Mouse (Mus musculus): ENCODE measurements at regions not wholly inside any gene's neighbourhood (a gene's known extent, or its start where the extent isn't known, plus 50 kb on each side); places are given as distances from the start of the nearest gene placed in this dataset.

GRCm38 (mm10) chr4:55461927-55462326 is 70.3 kb downstream of the Klf4 start:
- Histone ChIP-seq H3K27me3 (ENCODE audit: control insufficient read depth, insufficient read depth, low read length) (no peaks in the 10 kb centered on the region), H3K27ac (replicated peaks; ENCODE audit: insufficient read depth, low read depth, low read length) (no peak overlapping the region)

GRCm38 (mm10) chr4:55453902-55454301 is 78.4 kb downstream of the Klf4 start:
- DNase-seq (ENCODE audit: extremely low read depth, low read depth, low spot score), result no peak
- H3K27me3 ChIP-seq (ENCODE audit: control insufficient read depth, insufficient read depth, low read length), result no peaks in the 10 kb centered on the region
- no peaks in the 10 kb centered on the region for H3K79me2 ChIP-seq (ENCODE audit: control insufficient read depth, insufficient read depth, low read length)
- WGBS, result 77% methylated on average over 5 of the region's 5 CpGs
- H3K27ac ChIP-seq (replicated peaks; ENCODE audit: insufficient read depth, low read depth, low read length), result no peak overlapping the region
- no peak overlapping the region for H3K9ac ChIP-seq (ENCODE audit: low read depth, low read length)
- H3K4me3 ChIP-seq (ENCODE audit: insufficient read depth, low read depth, low read length), result no peak overlapping the region
- H3K36me3 ChIP-seq (ENCODE audit: control insufficient read depth, insufficient read depth, low read length), result no peaks in the 10 kb centered on the region
- no peaks in the 10 kb centered on the region for H3K4me1 ChIP-seq (ENCODE audit: control insufficient read depth, insufficient read depth, low read length)
- TF ChIP-seq POLR2A (IDR thresholded peaks at IDR 0.05; ENCODE audit: extremely low read depth, insufficient read depth, low read length) (no peak), CTCF (IDR thresholded peaks at IDR 0.05; ENCODE audit: low read depth, low read length) (no peak)

More at GRCm38 (mm10) chr4:55461927-55462326, 70.3 kb downstream of the Klf4 start:
- WGBS, result 17% methylated on average over 5 of the region's 5 CpGs
- Histone ChIP-seq H3K4me1 (ENCODE audit: control insufficient read depth, insufficient read depth, low read length) (peaks cover 1% of the 10 kb centered on the region; the same call in 1 of the 2 replicates), H3K9ac (ENCODE audit: low read depth, low read length) (no peak overlapping the region), H3K36me3 (ENCODE audit: control insufficient read depth, insufficient read depth, low read length) (no peaks in the 10 kb centered on the region), H3K79me2 (ENCODE audit: control insufficient read depth, insufficient read depth, low read length) (no peaks in the 10 kb centered on the region), H3K4me3 (ENCODE audit: insufficient read depth, low read depth, low read length) (no peak overlapping the region)
- peak; percentile 88 for DNase-seq (ENCODE audit: extremely low read depth, low read depth, low spot score)
- no peak for TF ChIP-seq CTCF (IDR thresholded peaks at IDR 0.05; ENCODE audit: low read depth, low read length)
- TF ChIP-seq POLR2A (IDR thresholded peaks at IDR 0.05; ENCODE audit: extremely low read depth, insufficient read depth, low read length), result no peak

- 36% methylated on average over 6 of the region's 6 CpGs for WGBS
- no peak overlapping the region for H3K4me3 ChIP-seq (ENCODE audit: insufficient read depth, low read depth, low read length)
- no peaks in the 10 kb centered on the region for H3K4me1 ChIP-seq (ENCODE audit: control insufficient read depth, insufficient read depth, low read length)
- no peaks in the 10 kb centered on the region for H3K27me3 ChIP-seq (ENCODE audit: control insufficient read depth, insufficient read depth, low read length)
- H3K27ac ChIP-seq (replicated peaks; ENCODE audit: insufficient read depth, low read depth, low read length), result no peak overlapping the region
- no peak overlapping the region for H3K9ac ChIP-seq (ENCODE audit: low read depth, low read length)
- H3K79me2 ChIP-seq (ENCODE audit: control insufficient read depth, insufficient read depth, low read length), result no peaks in the 10 kb centered on the region
- DNase-seq (ENCODE audit: extremely low read depth, low read depth, low spot score), result peak; percentile 10
- TF ChIP-seq CTCF (IDR thresholded peaks at IDR 0.05; ENCODE audit: low read depth, low read length) (no peak), POLR2A (IDR thresholded peaks at IDR 0.05; ENCODE audit: extremely low read depth, insufficient read depth, low read length) (no peak)
- no peaks in the 10 kb centered on the region for H3K36me3 ChIP-seq (ENCODE audit: control insufficient read depth, insufficient read depth, low read length)
Observed at GRCm38 (mm10) chr4:55452546-55452945, 79.7 kb downstream of the Klf4 start.

- no peak overlapping the region for H3K27ac ChIP-seq (replicated peaks; ENCODE audit: insufficient read depth, low read depth, low read length)
- no peaks in the 10 kb centered on the region for H3K36me3 ChIP-seq (ENCODE audit: control insufficient read depth, insufficient read depth, low read length)
- no peak overlapping the region for H3K9ac ChIP-seq (ENCODE audit: low read depth, low read length)
- no peaks in the 10 kb centered on the region for H3K79me2 ChIP-seq (ENCODE audit: control insufficient read depth, insufficient read depth, low read length)
- H3K27me3 ChIP-seq (ENCODE audit: control insufficient read depth, insufficient read depth, low read length), result no peaks in the 10 kb centered on the region
- H3K4me3 ChIP-seq (ENCODE audit: insufficient read depth, low read depth, low read length), result no peak overlapping the region
- WGBS, result 86% methylated on average over 2 of the region's 2 CpGs
- no peak for DNase-seq (ENCODE audit: extremely low read depth, low read depth, low spot score)
- no peak for TF ChIP-seq POLR2A (IDR thresholded peaks at IDR 0.05; ENCODE audit: extremely low read depth, insufficient read depth, low read length)
- no peak for TF ChIP-seq CTCF (IDR thresholded peaks at IDR 0.05; ENCODE audit: low read depth, low read length)
- H3K4me1 ChIP-seq (ENCODE audit: control insufficient read depth, insufficient read depth, low read length), result no peaks in the 10 kb centered on the region
Observed at GRCm38 (mm10) chr4:55451711-55452110, 80.6 kb downstream of the Klf4 start.

GRCm38 (mm10) chr4:55451026-55451425 is 81.2 kb downstream of the Klf4 start:
- no peak for TF ChIP-seq POLR2A (IDR thresholded peaks at IDR 0.05; ENCODE audit: extremely low read depth, insufficient read depth, low read length)
- peak; percentile 81 for TF ChIP-seq CTCF (IDR thresholded peaks at IDR 0.05; ENCODE audit: low read depth, low read length)
- DNase-seq (ENCODE audit: extremely low read depth, low read depth, low spot score), result peak; percentile 35
- Histone ChIP-seq H3K27ac (replicated peaks; ENCODE audit: insufficient read depth, low read depth, low read length) (no peak overlapping the region), H3K36me3 (ENCODE audit: control insufficient read depth, insufficient read depth, low read length) (no peaks in the 10 kb centered on the region), H3K4me1 (ENCODE audit: control insufficient read depth, insufficient read depth, low read length) (no peaks in the 10 kb centered on the region), H3K9ac (ENCODE audit: low read depth, low read length) (no peak overlapping the region), H3K79me2 (ENCODE audit: control insufficient read depth, insufficient read depth, low read length) (no peaks in the 10 kb centered on the region), H3K4me3 (ENCODE audit: insufficient read depth, low read depth, low read length) (no peak overlapping the region), H3K27me3 (ENCODE audit: control insufficient read depth, insufficient read depth, low read length) (no peaks in the 10 kb centered on the region)
- WGBS, result 76% methylated on average over 4 of the region's 4 CpGs

- Histone ChIP-seq H3K36me3 (ENCODE audit: control insufficient read depth, insufficient read depth, low read length) (no peaks in the 10 kb centered on the region), H3K4me3 (ENCODE audit: insufficient read depth, low read depth, low read length) (no peak overlapping the region), H3K9ac (ENCODE audit: low read depth, low read length) (no peak overlapping the region), H3K79me2 (ENCODE audit: control insufficient read depth, insufficient read depth, low read length) (no peaks in the 10 kb centered on the region), H3K27ac (replicated peaks; ENCODE audit: insufficient read depth, low read depth, low read length) (no peak overlapping the region), H3K4me1 (ENCODE audit: control insufficient read depth, insufficient read depth, low read length) (no peaks in the 10 kb centered on the region), H3K27me3 (ENCODE audit: control insufficient read depth, insufficient read depth, low read length) (peaks cover 2% of the 10 kb centered on the region; the same call in 1 of the 2 replicates)
- WGBS, result 89% methylated on average over 9 of the region's 9 CpGs
- TF ChIP-seq POLR2A (IDR thresholded peaks at IDR 0.05; ENCODE audit: extremely low read depth, insufficient read depth, low read length) (no peak), CTCF (IDR thresholded peaks at IDR 0.05; ENCODE audit: low read depth, low read length) (no peak)
- DNase-seq (ENCODE audit: extremely low read depth, low read depth, low spot score), result no peak
Observed at GRCm38 (mm10) chr4:55443489-55443888, 88.8 kb downstream of the Klf4 start.
